Mouse (Mus musculus) large intestine, adult 2 months (tissue): ENCODE results near the gene Utp4. TPM values are rescaled to one million over a fixed set of nuclear protein-coding genes. Genes with fewer than 3 reads are reported as not detected.

ENCODE experiments used
- DNase-seq: peaks from one replicate; pipeline ENCODE4 v3.0.0-alpha.2; 2012; ENCODE audit warnings: low read depth, low spot score
- WGBS: fragments of 180-500 bp; shearing (Covaris S2); methylation state at CpG from one replicate; pipeline ENCODE4 v1.1.7; 2018; 5-methylcytosine and 5-hydroxymethylcytosine counted together
- polyA plus RNA-seq: library from polyadenylated mRNA; depleted of rRNA; stranded (reverse); fragments of >200 nt; gene quantifications from 2 replicates; pipeline ENCODE4 v1.2.3, GENCODE M21; 2012

Utp4 gene
- polyA plus RNA-seq, 1 experiment = 17.1 TPM

DNA sequence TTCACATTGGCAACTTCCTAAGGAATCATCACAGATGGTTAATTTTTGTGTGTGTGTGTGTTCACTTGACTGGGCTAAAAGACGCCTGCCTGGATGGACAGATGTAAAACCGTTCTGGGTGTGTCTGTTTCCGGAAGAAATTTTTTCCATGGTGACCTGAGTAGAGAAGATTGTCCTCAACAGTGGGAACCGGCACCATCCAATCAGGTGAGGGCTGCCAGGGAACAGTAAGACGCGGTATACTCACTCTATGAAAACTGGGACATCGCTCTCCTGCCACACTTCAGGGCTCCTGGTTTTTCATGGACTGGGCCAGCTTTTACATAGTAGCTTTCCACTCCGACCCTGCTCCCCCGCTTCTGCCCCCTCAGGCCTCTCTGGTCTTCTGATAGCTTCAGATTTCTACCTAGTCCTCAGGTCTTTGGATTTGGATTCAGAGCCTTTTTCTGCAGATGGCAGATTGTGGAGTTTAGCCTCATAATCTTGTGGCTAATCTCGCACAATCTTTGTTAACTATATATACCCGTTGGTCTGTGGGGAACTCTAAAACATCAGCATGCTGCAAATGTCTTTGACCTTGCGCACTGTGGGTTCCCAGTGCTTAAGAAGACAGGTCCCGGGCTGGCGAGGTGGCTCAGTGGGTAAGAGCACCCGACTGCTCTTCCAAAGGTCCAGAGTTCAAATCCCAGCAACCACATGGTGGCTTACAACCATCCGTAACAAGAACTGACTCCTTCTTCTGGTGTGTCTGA, 41.0 kb downstream of the Utp4 start:
- 83% methylated on average over 16 of the region's 16 CpGs for WGBS
- DNase-seq = no peak

DNA sequence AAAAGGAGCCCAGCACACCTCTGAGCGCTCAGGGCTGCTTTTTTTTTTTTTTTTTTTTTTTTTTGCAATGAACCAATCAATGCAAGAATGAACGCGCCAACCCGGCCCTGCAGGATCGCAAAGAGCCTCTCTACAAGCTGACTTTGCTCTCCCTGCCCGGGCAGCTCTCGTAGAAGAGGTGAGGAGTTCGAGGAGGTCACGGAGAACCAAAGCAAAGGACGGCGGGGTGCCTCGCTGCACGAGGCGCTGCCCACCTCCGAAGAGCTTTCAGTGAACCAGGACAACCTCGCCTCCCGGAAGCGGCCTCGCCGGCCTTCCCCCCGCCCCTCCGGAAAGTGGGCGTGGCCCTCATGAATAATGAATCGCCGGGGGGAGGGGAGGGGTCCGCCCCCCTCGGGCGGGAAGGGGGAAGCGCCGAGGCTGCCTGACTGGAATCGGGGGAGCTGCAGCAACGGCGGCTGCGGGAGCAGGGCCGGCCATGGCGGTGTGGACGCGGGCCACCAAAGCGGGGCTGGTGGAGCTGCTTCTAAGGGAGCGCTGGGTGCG, 42.0 kb downstream of the Utp4 start, which contains the start of gene Sntb2:
Gene Sntb2, plus strand, starts transcription at position 427 of the 546 bp plus-strand sequence.
- peak; percentile 90 for DNase-seq
- WGBS = 1% methylated on average over 39 of the region's 41 CpGs

- no peak for DNase-seq
- WGBS = under 1% methylated on average over 52 of the region's 76 CpGs
Observed at GRCm38 (mm10) chr8:106935899-106936477, 42.6 kb downstream of the Utp4 start.

- DNase-seq = peak; percentile 31
- under 1% methylated on average over 26 of the region's 26 CpGs for WGBS
Observed at GRCm38 (mm10) chr8:106936478-106937051, 43.1 kb downstream of the Utp4 start.

DNA sequence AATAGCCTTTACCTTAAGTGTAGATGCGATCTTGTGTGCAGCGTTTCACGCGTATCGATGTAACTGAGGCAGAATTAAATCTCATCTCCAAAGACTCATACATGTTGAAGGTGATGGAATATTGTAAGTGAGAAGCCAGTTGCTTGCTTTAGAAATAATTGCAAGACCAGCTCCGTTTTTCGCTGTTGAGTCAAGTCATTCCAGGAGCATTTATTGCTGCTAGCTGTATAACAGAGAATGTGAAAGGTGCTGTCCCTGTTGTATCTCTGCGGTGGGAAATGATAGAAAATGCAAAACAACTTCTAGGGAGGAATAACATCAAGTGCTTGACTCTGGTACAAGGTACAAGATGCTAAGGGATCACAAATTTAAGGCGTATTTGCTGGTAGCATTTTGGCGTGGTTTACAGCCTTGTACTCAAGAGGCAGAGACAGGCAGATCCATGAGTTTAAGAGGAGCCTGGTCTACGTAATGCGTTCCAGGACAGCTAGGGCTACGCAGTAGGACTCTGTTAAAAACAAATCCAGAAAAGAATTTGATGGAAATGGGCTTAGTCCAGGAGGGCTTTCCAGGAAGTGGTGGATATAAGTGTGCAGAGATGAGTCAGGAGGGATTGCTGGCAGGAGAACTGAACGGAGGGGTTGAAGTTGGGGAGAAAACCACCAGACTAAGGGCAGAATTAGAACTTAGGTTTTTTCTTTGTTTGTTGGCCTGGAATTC, 43.8 kb downstream of the Utp4 start:
- no peak for DNase-seq
- WGBS = 23% methylated on average over 14 of the region's 14 CpGs

DNA sequence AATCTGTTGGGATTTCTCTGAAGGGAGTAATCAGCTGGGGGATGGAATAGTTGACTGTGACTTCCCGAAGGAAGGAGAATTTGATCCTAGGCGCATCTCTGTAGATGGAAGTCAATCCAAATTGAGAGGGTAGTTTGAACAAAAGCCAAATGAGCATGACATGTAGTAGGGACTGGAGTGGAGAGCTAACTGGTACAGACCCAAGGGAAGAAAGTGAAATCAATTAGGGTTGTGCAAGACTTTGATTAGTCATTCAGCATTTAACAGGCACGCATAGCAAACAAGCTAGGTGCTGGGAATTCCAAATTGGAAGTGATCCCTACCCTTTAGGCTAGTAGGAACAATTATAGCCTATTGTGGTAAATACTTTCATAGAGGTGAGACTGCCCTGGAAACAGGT, 48.4 kb downstream of the Utp4 start:
- WGBS = 80% methylated on average over 3 of the region's 3 CpGs
- DNase-seq = no peak

DNA sequence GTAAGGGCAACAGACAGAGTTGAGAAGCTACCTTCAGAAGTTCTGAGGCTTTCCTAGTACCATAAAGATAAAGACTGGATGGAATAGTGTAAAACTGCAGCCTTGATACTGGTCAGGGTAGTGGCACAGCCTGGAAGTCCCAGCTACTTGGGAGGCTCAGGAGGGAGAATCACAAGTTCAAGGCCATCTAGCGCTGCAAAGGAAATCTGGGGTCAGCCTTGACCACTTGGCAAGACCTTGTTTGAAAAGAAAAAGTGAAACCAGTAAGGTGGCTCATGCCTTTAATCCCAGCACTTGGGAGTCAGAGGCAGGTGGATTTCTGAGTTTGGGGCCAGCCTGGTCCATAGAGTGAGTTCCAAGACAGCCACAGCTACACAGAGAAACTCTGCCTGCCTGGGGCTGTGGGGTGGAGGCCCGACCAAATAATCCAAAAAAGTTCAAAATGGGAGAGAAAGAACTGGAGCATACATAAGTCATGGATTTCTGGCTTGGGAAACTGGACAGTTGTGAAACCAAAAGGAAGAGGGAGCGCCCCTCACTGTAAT, 50.5 kb downstream of the Utp4 start:
- DNase-seq = no peak
- WGBS = 74% methylated on average over 3 of the region's 3 CpGs

DNA sequence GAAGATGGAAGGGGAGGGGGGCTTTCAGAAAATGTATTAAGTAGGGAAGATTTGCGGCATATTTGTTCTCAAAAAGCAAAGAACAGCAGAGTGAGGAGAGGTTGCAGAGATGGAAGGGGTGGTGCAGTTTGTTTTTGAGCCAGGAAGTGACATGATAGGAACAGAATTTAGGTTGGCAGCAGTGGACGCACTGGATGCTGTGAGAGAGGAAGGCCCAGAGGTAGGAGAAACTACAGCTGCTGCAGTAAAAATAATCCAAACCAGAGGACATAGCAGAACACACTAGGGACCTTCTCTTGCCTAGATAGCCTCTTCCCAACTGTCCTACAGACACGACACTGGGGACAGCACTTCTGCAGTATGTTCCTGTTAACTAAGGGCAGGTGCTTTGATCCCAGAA, 51.3 kb downstream of the Utp4 start:
- DNase-seq = no peak
- 61% methylated on average over 3 of the region's 3 CpGs for WGBS

DNA sequence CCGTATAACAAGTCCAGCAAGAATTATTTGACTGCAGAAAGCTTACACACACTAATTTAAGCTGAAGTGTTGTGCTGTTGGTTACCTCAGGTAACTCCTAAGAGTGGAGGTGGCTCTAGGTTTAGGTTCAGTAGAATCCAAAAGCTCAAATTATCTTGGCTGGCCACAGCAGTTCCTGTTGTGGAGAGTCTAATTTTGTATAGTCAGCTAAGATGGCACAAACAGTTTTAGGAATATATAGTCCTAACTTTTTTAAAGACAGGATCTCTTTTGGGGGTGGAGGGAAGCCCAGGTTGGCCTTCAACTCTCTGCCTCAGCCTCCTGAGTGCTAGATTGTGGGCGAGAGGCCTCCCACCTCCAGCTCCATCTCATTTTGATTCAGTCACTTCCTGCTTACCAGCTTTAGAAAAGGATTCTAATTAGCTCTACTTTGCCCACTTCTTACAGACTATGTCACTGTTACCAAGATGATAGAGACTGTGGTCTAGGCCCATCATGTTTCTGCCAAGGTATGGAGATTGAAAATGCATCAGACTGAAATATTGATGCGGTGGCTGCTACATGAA, 55.3 kb downstream of the Utp4 start:
- no peak for DNase-seq
- 85% methylated on average over 3 of the region's 3 CpGs for WGBS

DNA sequence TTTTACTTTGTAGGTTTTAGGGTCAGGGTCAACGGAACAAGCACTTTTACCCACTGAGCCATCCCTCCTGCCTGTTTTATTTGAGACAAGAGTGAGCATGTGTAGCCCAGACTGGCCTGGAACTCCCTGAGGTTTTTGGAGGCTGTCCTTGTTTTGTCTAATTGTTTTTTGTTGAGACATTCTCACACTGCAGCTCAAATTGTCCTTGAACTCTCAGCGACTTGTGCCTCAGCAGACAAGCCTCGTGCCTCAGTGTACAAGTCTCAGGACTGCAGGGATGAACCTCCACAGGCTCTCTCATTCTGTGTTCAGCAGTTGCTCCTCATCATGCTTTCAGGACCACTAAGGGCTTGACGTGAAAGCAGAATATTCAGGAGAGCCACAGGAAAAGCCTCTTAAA, 58.3 kb downstream of the Utp4 start:
- 55% methylated on average over 4 of the region's 4 CpGs for WGBS
- no peak for DNase-seq

DNA sequence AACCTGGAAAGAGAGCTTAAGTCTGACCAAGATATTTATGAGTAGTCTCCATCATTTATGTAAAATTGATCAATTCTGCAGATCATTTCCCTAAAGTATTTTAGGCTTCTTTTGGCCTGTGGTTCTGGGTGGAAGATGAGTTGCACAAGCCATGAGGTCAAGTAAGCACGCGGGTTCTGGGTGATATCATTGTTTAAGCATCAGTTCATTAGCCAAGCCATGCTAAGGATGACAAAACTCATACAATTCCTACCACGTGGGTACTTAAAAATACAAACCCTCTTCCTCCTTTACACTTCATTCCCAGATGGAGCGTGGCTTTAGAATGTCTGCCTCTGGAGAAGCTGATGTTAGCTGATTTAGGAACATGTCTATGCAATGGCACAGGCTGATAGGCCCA, 60.1 kb downstream of the Utp4 start:
- no peak for DNase-seq
- WGBS = 57% methylated on average over 4 of the region's 4 CpGs

GRCm38 (mm10) chr8:106957086-106957485, 63.6 kb downstream of the Utp4 start:
- DNase-seq = no peak
- WGBS = 78% methylated on average over 3 of the region's 3 CpGs

DNA sequence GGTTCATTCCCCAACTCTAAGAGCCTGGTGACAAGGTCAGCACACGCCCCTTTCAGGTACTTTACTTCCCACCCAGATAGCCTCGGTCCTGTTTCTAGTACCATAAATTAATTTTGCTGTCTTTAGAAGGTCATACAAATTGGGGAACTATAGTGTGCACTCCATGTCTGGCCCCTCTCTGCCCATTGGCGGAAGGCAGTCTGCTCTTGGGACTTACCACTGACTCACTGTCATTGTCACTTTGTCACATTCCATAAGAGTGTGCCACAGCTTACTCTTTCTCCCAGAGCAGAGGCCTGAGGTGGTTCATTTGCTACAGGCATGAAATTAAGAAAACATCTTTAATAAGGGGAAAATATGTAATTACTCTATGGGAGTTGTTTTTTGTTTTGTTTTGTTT, 64.8 kb downstream of the Utp4 start:
- 75% methylated on average over 3 of the region's 3 CpGs for WGBS
- no peak for DNase-seq

- 78% methylated on average over 2 of the region's 2 CpGs for WGBS
- DNase-seq = no peak
Observed at GRCm38 (mm10) chr8:106959626-106960025, 66.2 kb downstream of the Utp4 start.

GRCm38 (mm10) chr8:106962322-106962721, 68.9 kb downstream of the Utp4 start:
- 71% methylated on average over 3 of the region's 3 CpGs for WGBS
- no peak for DNase-seq

DNA sequence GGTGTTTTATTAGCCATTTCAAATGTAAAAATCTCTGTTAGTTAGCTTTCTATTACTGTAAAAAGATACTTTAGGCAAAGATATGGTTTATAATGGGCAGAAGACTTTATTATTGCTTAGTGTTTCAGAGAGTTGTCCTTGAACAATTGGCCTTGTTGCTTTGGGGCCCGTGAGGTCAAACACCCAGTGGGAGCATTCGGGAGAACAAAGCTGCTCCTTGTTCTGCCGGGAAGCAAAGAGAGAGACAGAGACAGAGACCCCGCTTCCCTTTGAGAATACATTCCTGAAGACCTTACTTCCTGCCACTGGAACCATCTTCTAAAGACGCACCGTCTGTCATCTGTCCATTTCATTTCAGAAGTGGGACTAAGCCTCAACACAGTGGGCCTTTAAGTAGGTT, 69.9 kb downstream of the Utp4 start:
- DNase-seq = no peak
- 72% methylated on average over 6 of the region's 6 CpGs for WGBS

DNA sequence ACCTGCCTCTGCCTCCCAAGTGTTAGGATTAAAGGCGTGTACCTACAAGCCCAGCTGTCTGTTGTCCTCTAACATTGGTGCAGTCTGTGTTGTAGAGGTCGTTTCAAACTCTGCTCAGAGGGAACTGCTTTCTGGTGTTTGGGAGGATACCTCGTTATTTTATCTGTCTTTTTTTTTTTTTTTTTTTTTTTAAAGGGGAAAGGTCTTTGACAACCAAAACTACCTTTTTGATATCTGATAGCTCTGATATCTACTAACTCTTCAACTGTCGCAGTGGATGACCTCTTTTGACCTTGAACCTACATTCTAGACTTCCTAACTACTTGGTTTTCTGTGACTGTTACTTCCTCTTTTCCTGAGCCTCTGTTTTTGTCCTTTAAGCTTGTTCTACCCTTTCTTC, 71.1 kb downstream of the Utp4 start:
- no peak for DNase-seq
- 65% methylated on average over 4 of the region's 4 CpGs for WGBS

DNA sequence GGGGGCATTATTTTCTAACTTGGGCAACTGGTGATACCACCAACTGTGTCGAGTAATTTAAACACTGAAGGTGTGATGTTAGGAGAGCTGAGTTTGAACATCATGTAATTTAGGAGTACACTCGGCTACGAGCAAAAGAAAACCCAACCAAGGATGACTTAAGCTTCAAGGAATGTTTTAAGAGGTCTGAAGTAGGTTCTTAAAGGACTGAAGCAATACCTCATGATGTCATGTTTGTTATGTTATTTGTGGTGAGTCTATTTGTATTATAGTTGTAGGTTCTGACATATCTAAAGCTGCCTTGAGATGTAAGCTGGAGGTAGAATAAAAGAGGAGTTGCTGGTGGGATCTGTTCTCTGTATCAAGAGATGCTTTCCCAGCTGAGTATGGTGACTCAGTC, 76.5 kb downstream of the Utp4 start:
- WGBS = 67% methylated on average over 3 of the region's 3 CpGs
- DNase-seq = no peak

GRCm38 (mm10) chr8:106971916-106972315, 78.5 kb downstream of the Utp4 start:
- 69% methylated on average over 5 of the region's 5 CpGs for WGBS

More at GRCm38 (mm10) chr8:106971916-106972315, 78.5 kb downstream of the Utp4 start:
- DNase-seq = no peak
